Mouse (Mus musculus) G1E (cell line): ENCODE measurements around the gene Ell. TPM values are rescaled to one million over a fixed set of nuclear protein-coding genes. Genes with fewer than 3 reads are reported as not detected.

Source experiments
- ATAC-seq: 2 replicates; pipeline ENCODE4 v1.8.0; 2016; ENCODE audit warnings: mild to moderate bottlenecking; ENCODE audit not compliant: insufficient number of reproducible peaks, poor library complexity, low FRiP score, severe bottlenecking; ENCODE audit errors: extremely low read depth
- DNase-seq: peaks from one replicate; pipeline ENCODE4 v3.0.0; 2012; ENCODE audit warnings: low spot score
- H3K27me3 ChIP-seq: 2 replicates; pipeline ENCODE4 v1.6.1; 2012; ENCODE audit warnings: mild to moderate bottlenecking, low read length, inconsistent platforms; ENCODE audit not compliant: insufficient read depth
- H3K36me3 ChIP-seq: replicated peaks from 2 replicates; pipeline ENCODE3; 2012; ENCODE audit warnings: mild to moderate bottlenecking, inconsistent platforms
- H3K4me1 ChIP-seq: 2 replicates; pipeline ENCODE4 v1.6.1; 2012; ENCODE audit warnings: low read depth, low read length, inconsistent platforms, mixed read lengths; ENCODE audit not compliant: insufficient read depth
- H3K4me3 ChIP-seq: 2 replicates; pipeline ENCODE4 v1.5.1; 2012; ENCODE audit warnings: low read depth, mild to moderate bottlenecking, inconsistent platforms, low read length, moderate library complexity, mixed read lengths
- H3K9me3 ChIP-seq: replicated peaks from 2 replicates; pipeline ENCODE4 v1.6.1; 2012; ENCODE audit warnings: inconsistent platforms
- CTCF ChIP-seq: IDR thresholded peaks from 2 replicates; pipeline ENCODE4 v1.5.1; 2012; ENCODE audit warnings: low read depth, low read length, inconsistent platforms, mixed read lengths
- GATA1 ChIP-seq: IDR thresholded peaks from 2 replicates; pipeline ENCODE4 v1.6.1; 2012; ENCODE audit warnings: borderline replicate concordance, low read length, inconsistent platforms, mixed read lengths
- GATA2 ChIP-seq: IDR thresholded peaks from 2 replicates; pipeline ENCODE4 v1.6.1; 2012; ENCODE audit warnings: low read depth, low read length, inconsistent platforms, borderline replicate concordance
- POLR2AphosphoS5 ChIP-seq: IDR thresholded peaks from 2 replicates; pipeline ENCODE4 v1.6.1; 2012; ENCODE audit warnings: low read depth, low read length, inconsistent platforms; ENCODE audit not compliant: insufficient replicate concordance
- TAL1 ChIP-seq: conservative IDR thresholded peaks from 2 replicates; pipeline ENCODE4 v1.6.1; 2012; ENCODE audit warnings: low read depth, low read length, inconsistent platforms, mixed read lengths
- polyA plus RNA-seq: library from polyadenylated mRNA; stranded (reverse); fragments of >175 nt; gene quantifications from 2 replicates; pipeline ENCODE4 v1.2.3, GENCODE M21; 2012
- total RNA-seq, 2 experiments: library from RNA; stranded (forward) in 1 of 2; stranded (reverse) in 1 of 2; fragments of 200-1000 nt in 1 of 2; fragments of >200 nt in 1 of 2; fragmentation: Nextera tagmentation in 1 of 2; gene quantifications; 2 replicates each; pipeline ENCODE4 v1.2.3; 2014 to 2017

Gene Ell
- total and polyA plus RNA-seq, 3 experiments: 7.6 to 56.4 (median 22.7) TPM

- no peaks in the 10 kb centered on the region for H3K9me3 ChIP-seq
- no peak for TF ChIP-seq POLR2AphosphoS5
- no peak for TF ChIP-seq GATA2
- TF ChIP-seq GATA1: no peak
- TF ChIP-seq CTCF: no peak
- no peak for TF ChIP-seq TAL1
- H3K36me3 ChIP-seq: peaks cover 81% of the 10 kb centered on the region
- DNase-seq: no peak
- H3K4me3 ChIP-seq: no peak overlapping the region
- no peaks in the 10 kb centered on the region for H3K27me3 ChIP-seq
- H3K4me1 ChIP-seq: peaks cover 28% of the 10 kb centered on the region
- ATAC-seq: no peak
Measured at GRCm38 (mm10) chr8:70570990-70571389, 31.7 kb downstream of the Ell start.

GRCm38 (mm10) chr8:70574302-70574701, 35.0 kb downstream of the Ell start:
- Histone ChIP-seq H3K4me1 (peaks cover 28% of the 10 kb centered on the region), H3K36me3 (peaks cover 95% of the 10 kb centered on the region)
- no peak for DNase-seq

GRCm38 (mm10) chr8:70574915-70575314, 35.7 kb downstream of the Ell start:
- peaks cover 91% of the 10 kb centered on the region for H3K36me3 ChIP-seq

More at GRCm38 (mm10) chr8:70574302-70574701, 35.0 kb downstream of the Ell start:
- TF ChIP-seq TAL1 (no peak), CTCF (no peak)
- Histone ChIP-seq H3K27me3 (no peaks in the 10 kb centered on the region), H3K9me3 (no peaks in the 10 kb centered on the region), H3K4me3 (no peak overlapping the region)
- no peak for ATAC-seq

GRCm38 (mm10) chr8:70577207-70577606, 38.0 kb downstream of the Ell start:
- Histone ChIP-seq H3K9me3 (no peaks in the 10 kb centered on the region), H3K4me1 (peaks cover 13% of the 10 kb centered on the region; the same call in 1 of the 2 replicates), H3K27me3 (no peaks in the 10 kb centered on the region), H3K4me3 (no peak overlapping the region), H3K36me3 (peaks cover 91% of the 10 kb centered on the region)
- DNase-seq (no peak), ATAC-seq (no peak)
- TF ChIP-seq GATA2: no peak
- TF ChIP-seq GATA1: no peak
- TF ChIP-seq CTCF: no peak
- no peak for TF ChIP-seq POLR2AphosphoS5
- no peak for TF ChIP-seq TAL1

More at GRCm38 (mm10) chr8:70574915-70575314, 35.7 kb downstream of the Ell start:
- Histone ChIP-seq H3K9me3 (no peaks in the 10 kb centered on the region), H3K4me1 (peaks cover 28% of the 10 kb centered on the region), H3K4me3 (no peak overlapping the region), H3K27me3 (no peaks in the 10 kb centered on the region)
- no peak for DNase-seq
- no peak for ATAC-seq
- TF ChIP-seq GATA2 (no peak), TAL1 (no peak), CTCF (no peak), POLR2AphosphoS5 (no peak), GATA1 (no peak)

GRCm38 (mm10) chr8:70583476-70584387, 44.5 kb downstream of the Ell start:
- H3K4me1 ChIP-seq: peaks cover 12% of the 10 kb centered on the region
- no peaks in the 10 kb centered on the region for H3K27me3 ChIP-seq
- TF ChIP-seq CTCF (no peak), GATA1 (no peak), POLR2AphosphoS5 (no peak), TAL1 (no peak), GATA2 (no peak)
- ATAC-seq (no peak), DNase-seq (no peak)
- H3K4me3 ChIP-seq: no peak overlapping the region
- H3K9me3 ChIP-seq: no peaks in the 10 kb centered on the region
- peaks cover 90% of the 10 kb centered on the region for H3K36me3 ChIP-seq

GRCm38 (mm10) chr8:70584606-70585257, 45.5 kb downstream of the Ell start:
- Histone ChIP-seq H3K9me3 (no peaks in the 10 kb centered on the region), H3K27me3 (no peaks in the 10 kb centered on the region), H3K36me3 (peaks cover 93% of the 10 kb centered on the region), H3K4me1 (peaks cover 7% of the 10 kb centered on the region), H3K4me3 (no peak overlapping the region)
- DNase-seq: no peak
- no peak for TF ChIP-seq TAL1
- no peak for ATAC-seq
